Mouse (Mus musculus) C2C12 (cell line): ENCODE measurements around the gene Dysf. TPM values are rescaled to one million over a fixed set of nuclear protein-coding genes. Genes with fewer than 3 reads are reported as not detected.

ENCODE experiments used
- H3K27me3 ChIP-seq: one replicate; pipeline ENCODE4 v1.6.1; 2011; ENCODE audit not compliant: control insufficient read depth, insufficient read depth, insufficient read length
- H3K36me3 ChIP-seq: one replicate; pipeline ENCODE4 v1.6.1; 2011; ENCODE audit not compliant: control insufficient read depth, insufficient read depth
- H3K4me3 ChIP-seq: one replicate; pipeline ENCODE4 v1.5.1; 2011; ENCODE audit warnings: mild to moderate bottlenecking, control low read depth; ENCODE audit not compliant: poor library complexity, insufficient read depth, severe bottlenecking
- H3K79me2 ChIP-seq: one replicate; pipeline ENCODE4 v1.6.1; 2011; ENCODE audit not compliant: control insufficient read depth, insufficient read depth
- H3K79me3 ChIP-seq: one replicate; pipeline ENCODE4 v1.6.1; 2011; ENCODE audit warnings: low read depth, control low read depth
- H3ac ChIP-seq: one replicate; pipeline ENCODE3; 2011; ENCODE audit warnings: low read depth; ENCODE audit not compliant: control insufficient read depth, insufficient read length
- CEBPB ChIP-seq: IDR thresholded peaks from one replicate; pipeline ENCODE4 v1.6.1; 2011; ENCODE audit warnings: low read depth, mild to moderate bottlenecking, control low read depth, moderate library complexity
- CTCF ChIP-seq: IDR thresholded peaks from one replicate; pipeline ENCODE4 v1.5.1; 2011; ENCODE audit not compliant: control insufficient read depth, insufficient read depth, insufficient read length
- FOSL1 ChIP-seq: IDR thresholded peaks from one replicate; pipeline ENCODE4 v1.8.0; 2011; ENCODE audit warnings: mild to moderate bottlenecking, low read length; ENCODE audit not compliant: poor library complexity, insufficient read depth, severe bottlenecking
- MAX ChIP-seq: IDR thresholded peaks from one replicate; pipeline ENCODE4 v1.6.1; 2011; ENCODE audit warnings: mild to moderate bottlenecking, control low read depth
- MYOD1 ChIP-seq: IDR thresholded peaks from one replicate; pipeline ENCODE4 v1.6.1; 2011; ENCODE audit warnings: low read depth; ENCODE audit not compliant: control insufficient read depth, insufficient read length
- MYOG ChIP-seq: IDR thresholded peaks from one replicate; pipeline ENCODE4 v1.6.1; 2011; ENCODE audit not compliant: control insufficient read depth, insufficient read length; ENCODE audit errors: extremely low read depth
- USF1 ChIP-seq: IDR thresholded peaks from one replicate; pipeline ENCODE4 v1.6.1; 2011; ENCODE audit warnings: low read depth, mild to moderate bottlenecking, control low read depth, moderate library complexity
- polyA plus RNA-seq: library from polyadenylated mRNA; unstranded; fragments of >200 nt; fragmentation: generic; extraction: Trizol; gene quantifications from one replicate; pipeline ENCODE4 v1.2.1, GENCODE M21; 2012; ENCODE audit warnings: missing spikeins

Gene Dysf
- polyA plus RNA-seq, 1 experiment, result 1.9 TPM

GRCm38 (mm10) chr6:84159046-84159445 lies 150.7 kb downstream of the Dysf start:
- Histone ChIP-seq H3K4me3 (no peak overlapping the region), H3ac (no peak overlapping the region), H3K36me3 (no peaks in the 10 kb centered on the region), H3K27me3 (no peaks in the 10 kb centered on the region), H3K79me3 (no peaks in the 10 kb centered on the region), H3K79me2 (no peaks in the 10 kb centered on the region)
- TF ChIP-seq CEBPB, result no peak
- no peak for TF ChIP-seq MYOD1
- TF ChIP-seq MYOG, result no peak
- TF ChIP-seq USF1, result no peak
- no peak for TF ChIP-seq CTCF
- TF ChIP-seq MAX, result no peak
- TF ChIP-seq FOSL1, result no peak

- TF ChIP-seq FOSL1, result no peak
- no peak for TF ChIP-seq CEBPB
- no peak for TF ChIP-seq MYOD1
- no peak for TF ChIP-seq USF1
- no peak for TF ChIP-seq MYOG
- TF ChIP-seq CTCF, result no peak
- no peak for TF ChIP-seq MAX
- no peaks in the 10 kb centered on the region for H3K79me2 ChIP-seq
- H3ac ChIP-seq, result no peak overlapping the region
These were observed 159.2 kb downstream of the Dysf start for GRCm38 (mm10) chr6:84167612-84168011.

GRCm38 (mm10) chr6:84168571-84168970 lies 160.2 kb downstream of the Dysf start:
- no peaks in the 10 kb centered on the region for H3K27me3 ChIP-seq
- TF ChIP-seq CTCF (no peak), CEBPB (no peak), MAX (no peak), USF1 (no peak), MYOD1 (no peak), FOSL1 (no peak), MYOG (no peak)
- H3ac ChIP-seq, result no peak overlapping the region
- H3K36me3 ChIP-seq, result no peaks in the 10 kb centered on the region
- no peaks in the 10 kb centered on the region for H3K79me3 ChIP-seq
- H3K4me3 ChIP-seq, result no peak overlapping the region
- H3K79me2 ChIP-seq, result no peaks in the 10 kb centered on the region

More at GRCm38 (mm10) chr6:84167612-84168011, 159.2 kb downstream of the Dysf start:
- no peaks in the 10 kb centered on the region for H3K36me3 ChIP-seq
- H3K4me3 ChIP-seq, result no peak overlapping the region
- H3K79me3 ChIP-seq, result no peaks in the 10 kb centered on the region
- H3K27me3 ChIP-seq, result no peaks in the 10 kb centered on the region

GRCm38 (mm10) chr6:84173626-84174025 lies 165.2 kb downstream of the Dysf start:
- Histone ChIP-seq H3ac (no peak overlapping the region), H3K4me3 (no peak overlapping the region), H3K36me3 (no peaks in the 10 kb centered on the region), H3K79me2 (no peaks in the 10 kb centered on the region), H3K79me3 (no peaks in the 10 kb centered on the region), H3K27me3 (no peaks in the 10 kb centered on the region)
- TF ChIP-seq FOSL1 (no peak), MAX (no peak), MYOD1 (no peak), CEBPB (no peak), USF1 (no peak), MYOG (no peak), CTCF (no peak)

- H3ac ChIP-seq, result no peak overlapping the region
- no peak overlapping the region for H3K4me3 ChIP-seq
- no peaks in the 10 kb centered on the region for H3K27me3 ChIP-seq
- no peaks in the 10 kb centered on the region for H3K79me3 ChIP-seq
- TF ChIP-seq CEBPB, result no peak
- no peak for TF ChIP-seq MYOG
- TF ChIP-seq MAX, result no peak
- no peak for TF ChIP-seq USF1
- no peak for TF ChIP-seq MYOD1
- TF ChIP-seq CTCF, result no peak
- TF ChIP-seq FOSL1, result no peak
- no peaks in the 10 kb centered on the region for H3K36me3 ChIP-seq
- no peaks in the 10 kb centered on the region for H3K79me2 ChIP-seq
These were observed 170.5 kb downstream of the Dysf start for GRCm38 (mm10) chr6:84178776-84179405.

GRCm38 (mm10) chr6:84181452-84181851 lies 173.1 kb downstream of the Dysf start:
- Histone ChIP-seq H3K79me2 (no peaks in the 10 kb centered on the region), H3K4me3 (no peak overlapping the region), H3K79me3 (no peaks in the 10 kb centered on the region), H3ac (no peak overlapping the region), H3K36me3 (no peaks in the 10 kb centered on the region), H3K27me3 (no peaks in the 10 kb centered on the region)
- TF ChIP-seq FOSL1 (no peak), CTCF (no peak), MAX (no peak), CEBPB (no peak), MYOG (no peak), MYOD1 (no peak), USF1 (no peak)
